Mouse (Mus musculus) gonadal fat pad, adult 2 months (tissue): ENCODE measurements around the gene Tm7sf3. TPM values are rescaled to one million over a fixed set of nuclear protein-coding genes. Genes with fewer than 3 reads are reported as not detected.
A peak's percentile ranks its signal among the peaks of the same experiment; 100 is the strongest.

ENCODE experiments used
- DNase-seq: peaks from one replicate; pipeline ENCODE4 v3.0.0-alpha.2; 2012; ENCODE audit warnings: low read depth
- polyA plus RNA-seq: library from polyadenylated mRNA; depleted of rRNA; stranded (reverse); fragments of >200 nt; gene quantifications from 2 replicates; pipeline ENCODE4 v1.2.3, GENCODE M21; 2012; rRNA removed

Gene Tm7sf3
- 21.6 and 38.0 TPM in 2 replicates for polyA plus RNA-seq

DNA sequence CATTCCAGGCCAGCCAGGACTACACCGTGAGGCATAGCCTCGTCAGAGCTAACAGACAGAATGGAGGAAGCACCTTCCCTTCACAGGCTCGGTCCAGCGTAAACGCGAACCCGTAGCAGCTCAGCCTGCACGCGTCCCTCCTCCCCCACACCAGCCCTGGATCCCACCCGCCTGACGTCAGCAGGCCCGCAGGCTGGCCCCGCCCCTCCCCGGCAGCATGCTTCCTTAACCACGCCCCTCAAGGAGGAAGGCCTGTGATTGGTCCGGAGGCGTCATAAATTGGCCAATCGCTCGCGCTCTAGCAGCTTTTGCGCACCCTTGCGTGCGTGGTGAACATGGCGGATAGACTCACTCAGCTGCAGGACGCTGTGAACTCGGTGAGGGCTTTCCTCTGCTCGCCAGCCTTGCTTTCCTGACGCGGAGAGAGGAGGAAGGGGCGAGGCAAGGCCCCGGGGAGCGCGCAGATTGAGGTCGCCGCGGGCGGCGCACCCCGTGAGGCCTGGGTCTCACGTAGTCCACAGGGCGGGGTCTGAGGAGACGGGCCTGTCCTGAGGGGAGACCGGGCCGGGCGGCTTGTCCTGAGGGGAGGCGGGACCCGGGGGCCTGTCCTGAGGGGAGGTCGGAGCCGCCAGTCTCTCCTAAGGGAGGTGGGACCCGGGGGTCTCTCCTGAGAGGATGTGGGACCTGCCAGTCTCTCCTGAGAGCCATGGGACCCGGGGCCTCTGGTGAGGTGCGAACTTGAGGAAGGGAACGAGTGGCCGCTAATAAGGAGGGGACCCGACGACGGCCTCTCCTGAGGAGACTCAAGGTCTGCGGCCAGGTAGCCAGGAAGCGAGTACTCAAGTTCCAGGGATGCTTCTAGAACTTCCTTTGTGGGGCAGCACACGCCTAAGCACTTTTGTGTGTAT, at the start of gene Tm7sf3, which contains the start of gene Med21:
Gene Tm7sf3 (minus strand): TSS at position 549 of the 908 bp plus-strand sequence.
Gene Med21 (plus strand): TSS at position 272 of the 908 bp plus-strand sequence.
- DNase-seq: peak; percentile 65

DNA sequence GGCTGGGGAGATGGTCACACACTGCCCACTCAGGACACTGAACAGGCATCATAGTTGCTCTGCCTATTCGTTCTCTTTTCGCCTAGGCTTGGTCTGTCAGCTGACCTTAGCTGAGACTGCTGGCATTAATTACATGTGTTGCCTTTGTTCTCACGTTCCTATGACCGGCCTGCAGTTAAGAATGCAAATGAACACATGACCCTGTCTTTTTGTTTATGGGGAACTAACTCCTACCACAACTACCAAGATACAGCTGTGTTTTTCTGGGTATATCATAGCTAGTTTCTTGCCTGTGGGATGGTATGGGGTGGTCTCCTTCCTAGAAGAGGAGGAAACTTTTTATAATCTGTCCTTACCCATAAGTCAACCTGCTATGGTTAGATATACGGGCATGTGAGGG, 46.2 kb upstream of the Tm7sf3 start:
- no peak for DNase-seq

DNA sequence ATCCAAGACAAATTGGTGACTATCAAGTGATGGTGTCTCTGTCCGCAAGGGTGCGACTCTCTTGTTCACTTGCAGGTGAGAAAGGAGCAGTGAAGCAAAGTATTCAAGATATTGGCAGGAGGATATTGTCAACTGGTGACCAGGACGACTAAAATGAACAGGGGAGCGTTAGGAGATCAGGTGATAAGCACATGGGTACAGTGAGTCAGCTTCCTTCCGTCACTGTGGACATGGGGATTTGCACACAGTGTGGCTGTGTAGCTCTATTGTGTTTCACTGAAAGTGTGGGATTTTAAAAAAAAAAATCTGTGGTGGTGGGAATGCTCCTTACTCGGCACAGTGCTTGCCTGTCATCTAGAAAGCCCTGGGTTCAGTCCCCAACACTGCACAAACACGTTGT, 45.4 kb upstream of the Tm7sf3 start:
- no peak for DNase-seq

DNA sequence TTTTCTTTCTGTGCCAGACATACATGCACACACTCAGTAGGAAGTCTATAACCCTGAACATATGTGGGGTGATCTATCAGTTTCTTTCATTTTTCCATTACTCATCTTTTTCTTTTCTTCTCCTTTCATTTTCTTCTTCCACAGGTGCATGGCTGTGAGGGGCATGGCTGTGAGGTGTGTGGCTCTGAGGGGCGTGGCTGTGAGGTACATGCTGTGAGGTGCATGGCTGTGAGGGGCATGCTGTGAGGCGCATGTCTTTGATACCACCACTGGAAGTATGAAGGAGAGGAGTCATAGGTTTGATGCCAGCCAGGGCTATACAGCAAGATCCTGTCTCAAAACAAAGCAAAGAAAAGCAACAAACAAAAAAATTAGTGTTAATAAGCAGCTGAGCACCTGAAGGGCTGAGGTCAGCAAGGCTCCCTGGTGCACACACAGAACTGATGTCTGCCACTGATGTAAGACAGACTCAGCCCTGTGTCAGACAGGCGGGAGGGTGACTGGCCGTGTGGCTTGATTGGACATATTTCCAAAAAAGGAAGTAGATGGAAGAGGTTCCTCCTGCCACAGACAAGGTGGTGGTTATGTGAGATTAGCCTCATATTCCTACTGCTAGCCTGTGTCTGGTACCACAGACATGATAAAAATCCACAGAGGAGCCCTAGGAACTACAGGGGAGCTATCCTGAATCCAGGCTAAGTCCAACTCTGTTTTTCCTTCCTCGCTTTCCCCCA, 44.0 kb upstream of the Tm7sf3 start:
- no peak for DNase-seq

DNA sequence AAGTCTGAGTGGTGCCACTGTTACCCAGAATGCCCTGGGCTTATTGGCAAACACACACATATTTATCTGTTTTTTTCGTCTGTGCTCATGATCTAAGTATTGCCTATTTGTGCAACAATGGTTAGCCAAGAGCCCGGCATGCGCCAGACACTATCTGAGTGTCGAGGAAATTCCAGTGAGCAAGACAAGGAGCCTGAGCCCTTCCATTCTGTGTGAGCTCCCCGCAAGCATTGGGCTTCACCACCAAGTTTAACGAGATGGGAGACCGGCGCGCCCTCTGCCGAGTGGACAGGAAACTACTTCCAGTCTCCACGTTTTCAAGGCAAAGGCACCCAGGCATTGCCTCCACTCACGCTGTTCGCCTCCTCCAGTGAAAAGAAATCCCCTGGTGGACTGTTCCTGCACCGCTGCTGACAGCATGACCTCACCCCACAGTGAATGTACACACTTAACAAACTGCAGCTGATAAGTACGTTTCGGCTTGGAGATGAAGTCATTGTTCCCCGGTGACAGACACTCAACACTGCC, 43.2 kb upstream of the Tm7sf3 start:
- DNase-seq: peak; percentile 33

DNA sequence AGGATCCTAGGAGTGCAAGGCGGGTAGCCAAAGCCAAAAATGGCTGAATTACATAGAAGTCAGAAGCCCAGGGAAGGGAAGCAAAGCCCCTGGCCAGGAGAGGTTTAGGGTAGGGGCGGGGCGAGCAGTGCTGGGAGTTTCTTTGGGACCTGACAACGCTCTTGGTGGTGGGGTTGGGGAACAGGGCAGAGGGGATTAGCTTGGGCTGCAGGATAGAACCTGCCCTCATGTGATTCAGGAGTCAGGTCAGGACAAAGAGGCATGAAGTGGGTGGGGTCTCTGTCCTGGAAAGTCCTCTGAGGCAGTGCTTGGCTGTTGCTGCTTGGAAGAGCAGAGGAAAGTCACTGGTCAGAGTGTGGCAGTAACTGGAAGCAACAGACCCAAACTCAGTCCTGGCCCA, 41.3 kb upstream of the Tm7sf3 start:
- DNase-seq: no peak

DNA sequence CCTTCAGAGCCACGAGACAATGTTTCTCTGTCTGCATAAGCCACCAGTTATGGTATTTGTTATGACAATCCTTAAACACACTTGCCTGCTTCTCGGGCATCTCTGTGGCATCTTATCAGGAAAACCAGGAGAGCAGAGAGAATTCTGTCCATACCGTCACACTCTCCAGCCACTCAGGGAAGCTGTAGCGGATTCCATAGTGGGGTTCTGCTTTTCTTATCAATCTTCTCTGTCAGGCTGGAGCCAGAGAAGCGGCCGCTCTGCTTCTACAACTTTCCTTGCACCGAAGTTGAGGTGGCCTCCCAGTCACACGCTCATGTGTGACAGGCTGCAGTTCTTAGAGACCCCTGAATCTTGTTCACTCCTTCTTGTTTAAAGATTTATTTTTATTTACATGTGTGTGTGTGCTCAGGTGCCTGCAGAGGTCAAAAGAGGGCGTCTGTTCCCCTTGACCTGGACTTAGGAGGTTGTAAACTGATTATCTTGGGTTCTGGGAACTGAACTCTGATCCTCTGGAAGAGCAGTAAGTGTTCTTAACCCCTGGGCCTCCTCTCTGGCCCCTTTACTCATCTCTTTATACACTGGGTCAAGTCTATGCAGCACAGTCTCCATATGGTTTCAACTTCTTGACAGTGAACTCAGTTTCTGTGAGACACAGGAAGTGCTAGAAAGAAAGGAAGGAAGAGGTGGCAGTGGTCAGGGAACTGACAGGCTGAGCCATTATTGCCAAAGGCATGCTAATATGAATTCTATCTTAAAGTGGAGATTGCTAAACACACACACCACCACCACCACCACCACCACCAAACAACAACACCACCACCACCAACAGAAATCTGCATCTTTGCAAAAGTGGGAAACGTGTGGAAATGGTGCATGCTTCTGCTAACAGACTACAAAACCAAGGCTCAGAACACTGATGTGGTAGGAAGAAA, 35.8 kb upstream of the Tm7sf3 start:
- DNase-seq: no peak

DNA sequence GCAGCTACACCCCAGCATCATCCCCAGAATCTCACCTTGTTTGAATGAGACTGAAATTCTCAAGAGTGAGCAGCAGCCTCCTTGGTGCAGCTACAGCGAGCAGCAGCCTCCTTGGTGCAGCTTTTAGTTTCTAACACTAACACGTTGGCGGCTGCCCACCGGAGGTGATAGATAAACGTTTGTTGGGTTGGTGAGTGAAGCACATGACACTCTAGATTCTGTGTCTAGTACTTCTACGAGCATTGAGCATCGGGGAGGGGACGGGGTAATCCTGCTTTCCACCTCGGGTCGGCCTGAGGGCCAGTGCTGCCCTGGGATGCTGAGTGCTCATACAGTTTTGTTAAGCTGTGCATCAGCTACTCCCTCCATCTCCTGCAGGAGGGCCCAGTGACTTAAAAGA, 34.3 kb upstream of the Tm7sf3 start:
- no peak for DNase-seq

DNA sequence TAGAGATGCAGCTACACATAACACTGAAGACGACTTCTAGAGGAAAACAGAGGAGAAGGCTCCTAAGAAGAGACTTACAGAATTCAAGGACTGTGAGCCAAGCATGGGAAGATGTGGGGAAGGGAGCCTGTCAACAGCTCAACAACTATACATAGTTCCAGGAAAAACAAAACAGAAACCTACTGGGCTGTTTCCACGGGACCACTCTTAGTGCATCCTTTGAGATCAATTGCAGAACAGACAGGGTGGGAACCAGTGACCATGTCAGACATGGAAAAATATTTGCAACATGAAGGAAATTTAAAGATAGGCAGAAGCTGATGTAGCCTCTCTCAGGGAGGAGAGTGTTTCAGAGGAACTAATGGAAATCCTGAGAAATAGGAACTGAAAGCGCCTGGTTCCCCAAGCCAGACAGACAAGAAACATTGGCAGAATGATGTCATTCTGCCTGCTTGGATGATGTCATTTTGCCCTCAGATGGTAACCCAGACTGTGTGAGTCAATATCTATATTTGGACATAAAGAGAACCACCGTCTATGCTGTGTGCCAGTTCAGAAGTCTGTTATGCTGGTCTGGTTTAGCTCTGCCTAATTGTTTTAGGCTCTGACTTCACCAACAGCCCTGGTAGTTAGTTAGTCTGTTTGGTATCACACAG, 32.4 kb upstream of the Tm7sf3 start:
- no peak for DNase-seq

DNA sequence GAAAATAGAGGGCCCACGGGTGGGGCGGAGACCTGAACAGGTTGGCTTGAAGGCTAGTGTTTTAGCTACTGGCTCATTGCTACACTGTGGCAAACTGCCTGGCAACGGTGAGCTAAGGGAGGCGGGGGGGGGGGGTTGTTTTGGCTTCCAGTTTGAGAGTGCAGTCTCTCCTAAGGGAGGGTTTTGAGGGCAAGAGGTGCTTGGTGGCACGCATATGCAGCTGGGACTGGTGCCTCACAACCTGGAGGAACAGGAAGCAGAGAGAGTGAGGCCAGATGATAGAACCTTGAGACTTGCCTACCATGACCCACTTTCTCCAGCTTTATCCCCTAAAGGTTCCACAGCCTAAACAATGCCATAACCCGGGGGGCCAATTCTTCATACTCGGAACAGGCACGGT, 31.8 kb upstream of the Tm7sf3 start:
- DNase-seq: no peak

DNA sequence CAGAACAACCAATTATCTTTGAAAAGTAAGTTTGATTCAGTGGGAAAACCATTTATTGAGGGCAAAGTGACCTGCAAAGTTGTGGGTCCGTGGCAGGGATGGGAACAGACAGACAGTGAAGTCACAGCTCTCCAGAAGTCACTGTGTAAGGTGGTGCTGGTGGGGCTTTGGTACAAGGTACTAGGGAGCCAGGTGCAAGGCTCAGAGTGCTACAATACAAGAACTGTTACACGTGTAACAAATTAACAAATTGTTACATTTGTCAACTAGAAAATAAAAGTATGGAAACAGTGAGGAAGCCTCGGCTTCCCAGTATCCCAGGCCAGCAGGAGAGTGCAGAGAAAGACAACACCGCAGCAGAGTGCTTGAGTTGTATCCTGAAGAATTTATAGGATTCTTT, 31.1 kb upstream of the Tm7sf3 start:
- no peak for DNase-seq

DNA sequence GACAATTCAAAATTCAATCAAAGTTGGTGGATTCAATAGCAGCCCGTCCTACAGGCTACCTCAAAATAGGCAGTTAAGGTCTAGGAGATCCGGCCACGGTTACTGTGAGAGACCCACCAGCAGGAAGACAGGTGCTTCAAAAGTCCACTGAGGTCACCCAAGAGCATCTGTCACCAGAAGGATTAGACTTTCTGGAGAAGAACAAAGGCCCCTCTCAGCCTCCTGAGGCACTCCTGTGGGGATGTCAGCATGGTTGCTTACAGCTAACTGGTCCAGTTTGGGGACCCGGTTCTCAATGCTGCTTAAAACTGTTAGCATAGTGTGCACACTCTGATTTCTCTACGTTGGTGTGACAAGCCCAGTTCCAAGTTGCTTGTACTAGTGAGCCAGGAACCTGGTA, 29.5 kb upstream of the Tm7sf3 start:
- no peak for DNase-seq

DNA sequence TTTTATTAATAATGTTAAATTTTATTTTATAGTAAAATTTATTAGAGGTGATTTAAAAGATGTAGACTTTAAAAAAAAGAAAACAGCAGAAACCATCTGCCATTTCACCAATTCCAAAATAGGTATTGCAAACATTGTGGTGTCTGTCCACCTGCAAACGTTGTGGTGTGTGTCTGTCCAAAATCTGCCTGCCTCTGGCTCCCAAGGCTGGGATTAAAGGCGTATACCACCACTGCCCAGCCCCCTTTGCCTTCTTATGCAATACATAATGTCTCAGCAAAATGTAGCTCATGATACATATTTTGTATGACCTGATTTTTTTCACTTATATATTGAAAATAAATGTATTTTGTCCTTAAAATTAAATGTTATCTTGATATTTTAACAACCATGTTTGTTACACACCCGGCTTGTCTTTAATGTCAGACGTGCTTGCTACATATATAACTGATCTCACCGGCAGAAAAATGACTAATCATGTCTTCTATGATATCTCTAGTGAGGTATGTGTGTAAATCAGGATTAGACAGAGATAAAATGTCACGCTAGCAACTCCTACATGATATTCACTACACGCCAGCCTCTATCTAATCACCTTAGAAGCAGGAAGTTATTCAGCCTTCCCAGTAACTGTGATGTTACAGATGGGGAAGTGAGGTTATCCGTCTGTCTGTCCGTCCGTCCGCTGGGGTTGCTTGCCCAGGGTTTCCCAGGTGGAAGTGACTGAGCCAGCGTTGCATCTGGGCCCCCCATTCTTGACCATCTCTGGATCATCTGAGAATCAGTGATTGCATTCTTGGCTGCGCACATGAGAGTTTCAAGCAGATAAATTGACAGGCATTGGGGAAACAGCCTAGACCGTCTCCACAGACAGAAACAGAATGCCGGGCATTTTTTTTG, 28.6 kb upstream of the Tm7sf3 start:
- DNase-seq: no peak

DNA sequence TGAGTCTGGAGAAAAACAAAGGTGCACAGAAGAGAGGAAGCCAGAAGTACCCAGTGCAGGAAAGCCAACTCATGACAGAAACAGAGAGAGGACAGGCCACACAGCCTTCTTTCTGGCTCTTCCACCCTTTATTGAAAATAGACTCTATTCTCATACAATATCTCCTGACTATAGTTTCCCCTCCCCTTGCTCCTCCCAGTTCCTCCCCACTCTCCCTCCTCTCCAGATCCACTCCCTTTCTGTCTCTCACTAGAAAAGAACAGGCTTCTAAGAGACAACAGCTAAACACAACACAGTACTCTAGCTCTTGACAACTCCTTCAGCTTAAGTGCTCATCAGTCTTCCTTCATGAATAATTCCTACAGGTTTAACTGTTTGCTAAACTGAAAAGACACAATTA, 26.0 kb upstream of the Tm7sf3 start:
- DNase-seq: no peak

DNA sequence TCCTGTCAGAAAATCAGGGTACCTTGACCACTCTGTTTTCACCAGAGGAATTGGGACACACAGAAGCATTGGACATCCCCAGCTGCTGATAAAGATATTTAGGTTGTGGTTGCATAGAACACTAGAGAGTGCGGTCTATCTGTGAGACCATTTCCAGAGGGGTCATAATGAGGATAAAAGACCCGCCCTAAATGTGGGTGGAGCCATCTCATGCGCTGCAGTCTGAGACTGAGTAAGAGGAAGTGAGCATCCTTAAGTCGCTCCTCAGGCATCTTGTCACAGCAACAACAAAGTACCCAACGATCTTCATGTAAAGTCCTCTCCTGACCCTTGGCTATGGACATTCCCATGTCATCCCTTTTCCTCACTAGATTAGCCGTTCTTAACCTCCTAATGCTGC, 24.2 kb upstream of the Tm7sf3 start:
- no peak for DNase-seq

DNA sequence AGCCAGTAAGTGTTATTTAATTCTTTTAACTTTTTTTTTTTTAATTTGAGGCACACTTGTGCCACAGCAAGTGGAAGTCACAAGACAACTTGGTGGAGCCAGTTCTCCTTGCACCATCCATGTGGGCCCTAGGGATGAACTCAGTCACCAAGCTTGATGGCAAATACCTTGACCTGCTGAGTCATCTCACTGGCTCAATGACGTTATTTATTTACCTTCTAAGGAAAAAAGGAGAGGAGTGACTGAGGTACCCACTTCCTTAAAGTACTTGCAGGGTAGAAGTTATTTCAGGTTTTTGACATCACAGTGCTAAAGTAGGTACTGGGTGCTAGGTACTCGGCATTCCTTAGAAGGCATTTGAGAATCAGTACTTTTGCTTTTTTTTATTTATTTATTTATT, 22.8 kb upstream of the Tm7sf3 start:
- no peak for DNase-seq

DNA sequence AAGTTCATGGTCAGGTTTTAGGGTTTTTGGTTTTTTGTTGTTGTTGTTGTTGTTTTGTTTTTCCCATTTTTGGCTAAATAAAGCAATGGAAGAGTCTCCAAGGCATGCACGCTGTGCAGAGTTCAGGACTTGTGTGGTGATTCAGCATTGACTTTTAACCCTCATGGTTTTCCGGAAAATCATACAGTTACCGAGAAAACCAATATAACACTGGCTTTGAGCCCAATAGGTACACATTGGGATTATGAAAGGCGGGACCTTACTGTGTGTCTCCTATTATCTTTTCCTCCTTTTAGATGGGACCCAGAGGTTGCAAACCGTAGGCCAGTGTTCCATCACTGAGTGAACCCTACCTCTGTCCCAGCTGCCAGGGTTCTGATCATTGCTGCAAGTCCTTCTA, 22.3 kb upstream of the Tm7sf3 start:
- DNase-seq: no peak

DNA sequence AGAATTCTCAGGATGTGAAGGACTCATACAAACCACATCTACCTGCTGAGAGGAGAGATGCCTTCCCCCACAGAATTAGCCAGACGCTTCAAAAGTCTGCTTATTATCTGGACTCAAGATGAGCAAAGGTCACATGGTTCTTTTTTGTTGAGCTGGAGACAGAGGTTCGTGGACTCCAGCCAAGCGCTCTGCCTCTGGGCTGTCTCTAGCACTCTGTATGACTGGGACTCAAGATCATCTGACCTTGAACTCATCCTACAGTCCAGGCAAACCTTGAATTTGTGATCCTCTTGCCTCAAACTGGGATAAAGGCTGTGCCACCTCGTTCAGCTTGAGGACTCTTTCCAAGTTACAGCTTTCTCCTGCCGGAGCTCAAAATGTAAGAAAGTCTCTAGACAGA, 21.5 kb upstream of the Tm7sf3 start:
- no peak for DNase-seq

DNA sequence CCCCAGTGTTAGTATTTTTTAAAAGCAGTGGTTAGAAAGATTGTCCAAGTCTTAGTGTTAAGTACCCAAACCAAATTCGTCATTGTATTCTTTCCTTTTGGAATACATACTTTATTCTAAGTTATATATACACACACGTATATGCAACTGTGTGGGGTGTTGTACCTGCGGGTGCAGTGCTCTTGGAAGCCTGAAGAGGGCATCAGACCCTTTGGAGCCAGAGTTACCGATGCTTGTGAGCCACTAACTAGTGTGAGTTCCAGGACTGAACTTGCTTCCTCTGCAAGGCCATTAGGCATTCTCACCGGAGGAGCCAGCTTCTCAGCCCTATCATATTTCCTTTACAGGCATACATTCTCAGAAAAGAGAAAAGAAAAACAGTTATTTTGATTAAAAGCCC, 20.1 kb upstream of the Tm7sf3 start:
- no peak for DNase-seq

DNA sequence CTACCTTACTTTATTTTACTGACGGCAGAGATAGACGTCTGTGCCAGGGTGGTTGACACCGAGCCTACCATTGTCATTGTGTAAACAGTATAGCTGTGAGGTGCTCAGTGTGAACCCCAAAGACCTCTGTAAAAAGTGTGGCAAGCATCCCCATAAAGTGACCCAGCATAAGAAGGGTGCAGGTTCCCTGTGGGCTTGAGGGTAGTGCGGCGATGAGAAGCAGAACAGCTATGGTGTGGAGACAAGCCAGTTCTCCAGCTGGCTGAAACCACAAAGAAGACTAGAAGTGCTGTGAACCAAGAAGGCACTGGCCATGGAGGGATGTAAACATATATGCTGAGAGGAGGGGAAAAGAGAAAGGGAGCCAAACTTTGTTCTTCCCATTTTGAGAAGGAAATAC, 19.0 kb upstream of the Tm7sf3 start:
- DNase-seq: no peak
